Mouse (Mus musculus) spleen, adult 12 weeks (tissue): ENCODE data around the gene C2cd2.

Experiments used
- DNase-seq: peaks from one replicate; pipeline ENCODE4 v3.0.0; 2022; ENCODE audit warnings: low spot score

C2cd2 gene

DNA sequence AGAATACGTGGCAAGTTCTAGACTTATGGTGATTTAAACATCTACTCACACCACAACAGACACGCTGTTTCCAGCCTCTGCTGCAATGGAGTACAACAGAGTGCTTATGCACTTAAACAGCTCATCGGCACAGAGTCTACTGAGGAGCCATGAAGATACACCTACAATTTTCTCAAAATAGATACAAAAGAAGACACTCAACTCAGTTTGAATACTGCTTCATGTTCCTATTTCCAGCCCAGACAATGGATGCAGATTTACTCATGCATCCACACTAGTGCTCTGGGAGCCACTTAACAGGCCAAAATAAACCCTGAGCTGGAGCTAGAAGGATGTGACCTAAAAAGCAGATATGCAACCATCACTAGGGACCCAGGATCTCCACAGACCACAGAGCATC is 153.5 kb downstream of the C2cd2 start:
- no peak for DNase-seq

DNA sequence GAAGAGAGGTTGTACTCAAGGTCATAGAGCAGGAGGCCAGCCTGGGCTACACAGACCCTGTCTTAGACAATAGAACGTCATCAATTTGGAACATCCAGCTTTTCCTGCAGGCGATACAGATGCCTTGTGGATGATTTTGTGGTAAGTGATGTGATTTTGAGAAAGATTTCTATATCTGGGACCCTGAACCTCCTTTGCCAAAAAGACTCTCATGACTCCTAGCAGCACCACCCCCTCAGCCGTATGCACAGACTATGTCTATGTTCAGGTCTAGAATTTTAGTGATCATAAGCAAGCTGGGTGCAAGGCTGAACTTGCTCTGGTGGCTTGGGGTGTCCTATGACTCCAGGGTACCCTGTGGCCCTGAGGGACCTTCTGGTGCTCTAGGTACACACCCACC is 156.8 kb downstream of the C2cd2 start:
- DNase-seq = no peak
